Mouse (Mus musculus): ENCODE measurements around the gene Sorl1. TPM values are rescaled to one million over a fixed set of nuclear protein-coding genes. Genes with fewer than 3 reads are reported as not detected.

The Sorl1 gene
- polyA plus RNA-seq, 1 experiment from 2014 or later, result 7.6 TPM

DNA sequence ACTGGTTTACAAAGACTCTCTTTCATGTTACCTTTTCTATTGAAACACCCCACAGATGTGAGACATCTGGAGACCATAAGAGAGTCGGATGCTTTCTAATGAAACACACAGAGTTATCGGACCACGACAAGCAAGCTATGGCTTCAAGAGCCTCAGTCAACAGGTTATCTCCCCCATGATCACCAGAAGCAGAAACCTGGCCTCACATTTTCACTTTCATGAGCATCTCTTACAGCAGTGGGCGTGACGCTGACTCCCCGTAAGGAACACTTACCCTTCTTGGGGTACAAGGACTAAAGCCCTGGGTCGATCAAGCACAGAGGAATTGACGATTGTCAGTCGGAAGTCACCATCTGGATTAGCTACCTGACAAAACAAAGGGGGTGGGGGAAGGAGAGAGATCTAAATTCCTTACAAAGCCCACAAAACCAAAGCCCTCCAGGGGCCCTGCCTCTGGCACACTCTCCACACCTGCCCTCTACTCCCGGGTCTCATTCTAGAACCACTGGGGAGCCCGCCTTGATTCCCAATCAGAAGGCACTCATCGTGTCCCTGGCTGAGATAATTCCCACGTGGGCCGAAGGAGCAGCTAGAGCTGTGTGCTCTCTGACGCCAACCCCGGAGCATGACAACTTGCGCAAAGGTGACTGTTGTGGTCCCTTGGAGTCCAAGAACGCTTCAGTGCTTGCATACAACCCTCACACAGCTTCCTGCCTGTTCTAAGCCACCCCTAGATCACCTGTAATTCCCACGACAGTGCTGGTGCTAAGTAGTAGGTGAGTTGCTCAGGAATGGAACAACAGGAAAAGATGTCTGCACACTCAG, 90.6 kb downstream of the Sorl1 start:
- Histone ChIP-seq H3K27me3 (ENCODE audit: control insufficient read depth, insufficient read depth, low read length) (no peaks in the 10 kb centered on the region), H3K9me3 (ENCODE audit: control insufficient read depth, low read length) (no peaks in the 10 kb centered on the region), H3K27ac (ENCODE audit: low read depth, low read length) (no peak overlapping the region), H3K4me2 (replicated peaks; ENCODE audit: low read depth, low read length) (no peak overlapping the region), H3K36me3 (ENCODE audit: control insufficient read depth, insufficient read depth, low read length) (no peaks in the 10 kb centered on the region), H3K4me1 (replicated peaks; ENCODE audit: control insufficient read depth, insufficient read depth, low read length) (no peaks in the 10 kb centered on the region), H3K4me3 (ENCODE audit: low read depth, low read length) (no peak overlapping the region), H3K9ac (ENCODE audit: low read depth, low read length) (no peak overlapping the region)
- WGBS, result 61% methylated on average over 19 of the region's 19 CpGs
- ATAC-seq (ENCODE audit: low FRiP score) (no peak), DNase-seq (ENCODE audit: low spot score) (no peak)

DNA sequence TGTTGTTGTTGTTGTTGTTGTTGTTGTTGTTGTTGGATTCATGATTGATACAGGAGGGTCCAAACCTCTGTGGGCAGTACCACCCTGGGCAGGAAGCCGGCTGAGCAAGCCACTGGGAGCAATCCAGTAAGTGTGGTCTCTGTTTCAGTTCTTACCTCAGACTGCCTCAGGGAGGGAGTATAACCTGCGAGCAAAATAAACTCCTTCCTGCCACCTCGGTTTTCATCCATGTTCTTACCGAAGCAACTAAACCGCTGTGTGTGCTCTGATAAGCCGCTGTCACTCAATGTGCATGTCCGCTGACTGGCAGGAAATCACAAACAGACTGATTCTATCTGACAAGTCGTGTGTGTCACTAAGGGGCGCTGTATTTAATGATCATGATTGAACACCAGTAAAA, 91.7 kb downstream of the Sorl1 start:
- H3K4me1 ChIP-seq (replicated peaks; ENCODE audit: control insufficient read depth, insufficient read depth, low read length), result no peaks in the 10 kb centered on the region
- no peak overlapping the region for H3K4me3 ChIP-seq (ENCODE audit: low read depth, low read length)
- 78% methylated on average over 9 of the region's 9 CpGs for WGBS
- no peak for DNase-seq (ENCODE audit: low spot score)
- ATAC-seq (ENCODE audit: low FRiP score), result no peak
- H3K27me3 ChIP-seq (ENCODE audit: control insufficient read depth, insufficient read depth, low read length), result no peaks in the 10 kb centered on the region
- H3K27ac ChIP-seq (ENCODE audit: low read depth, low read length), result no peak overlapping the region
- no peaks in the 10 kb centered on the region for H3K9me3 ChIP-seq (ENCODE audit: control insufficient read depth, low read length)
- no peak overlapping the region for H3K9ac ChIP-seq (ENCODE audit: low read depth, low read length)
- no peaks in the 10 kb centered on the region for H3K36me3 ChIP-seq (ENCODE audit: control insufficient read depth, insufficient read depth, low read length)
- H3K4me2 ChIP-seq (replicated peaks; ENCODE audit: low read depth, low read length), result no peak overlapping the region

GRCm38 (mm10) chr9:42028807-42029206, 95.3 kb downstream of the Sorl1 start:
- Histone ChIP-seq H3K27ac (ENCODE audit: low read depth, low read length) (no peak overlapping the region), H3K4me2 (replicated peaks; ENCODE audit: low read depth, low read length) (no peak overlapping the region), H3K9ac (ENCODE audit: low read depth, low read length) (no peak overlapping the region), H3K9me3 (ENCODE audit: control insufficient read depth, low read length) (no peaks in the 10 kb centered on the region), H3K4me1 (replicated peaks; ENCODE audit: control insufficient read depth, insufficient read depth, low read length) (no peaks in the 10 kb centered on the region), H3K4me3 (ENCODE audit: low read depth, low read length) (no peak overlapping the region), H3K27me3 (ENCODE audit: control insufficient read depth, insufficient read depth, low read length) (no peaks in the 10 kb centered on the region), H3K36me3 (ENCODE audit: control insufficient read depth, insufficient read depth, low read length) (no peaks in the 10 kb centered on the region)
- ATAC-seq (ENCODE audit: low FRiP score), result no peak
- no peak for DNase-seq (ENCODE audit: low spot score)
- WGBS, result 81% methylated on average over 4 of the region's 4 CpGs

DNA sequence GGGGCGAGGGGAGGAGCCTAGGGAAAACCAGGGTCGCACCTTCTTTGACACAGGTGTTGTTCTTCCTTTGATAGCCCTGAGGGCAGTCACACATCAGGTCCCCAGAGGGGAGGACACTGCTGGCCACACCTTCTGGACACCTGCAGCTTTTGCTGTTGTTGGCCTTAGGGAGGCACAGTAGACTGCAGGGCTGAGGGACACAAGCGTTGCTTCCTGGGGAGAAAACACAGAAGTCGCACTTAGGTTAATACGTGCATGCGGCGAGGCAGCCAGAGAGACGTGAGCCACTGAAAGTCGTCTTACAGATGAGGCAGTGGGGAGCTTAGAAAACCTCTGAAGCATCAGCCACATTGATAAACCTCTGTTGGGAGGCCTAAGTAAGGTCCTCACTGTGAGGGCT, 99.8 kb downstream of the Sorl1 start:
- Histone ChIP-seq H3K4me2 (replicated peaks; ENCODE audit: low read depth, low read length) (no peak overlapping the region), H3K4me1 (replicated peaks; ENCODE audit: control insufficient read depth, insufficient read depth, low read length) (no peaks in the 10 kb centered on the region), H3K4me3 (ENCODE audit: low read depth, low read length) (no peak overlapping the region), H3K9me3 (ENCODE audit: control insufficient read depth, low read length) (no peaks in the 10 kb centered on the region), H3K27me3 (ENCODE audit: control insufficient read depth, insufficient read depth, low read length) (no peaks in the 10 kb centered on the region), H3K36me3 (ENCODE audit: control insufficient read depth, insufficient read depth, low read length) (no peaks in the 10 kb centered on the region), H3K27ac (ENCODE audit: low read depth, low read length) (no peak overlapping the region), H3K9ac (ENCODE audit: low read depth, low read length) (no peak overlapping the region)
- DNase-seq (ENCODE audit: low spot score), result no peak
- no peak for ATAC-seq (ENCODE audit: low FRiP score)
- WGBS, result 76% methylated on average over 9 of the region's 9 CpGs

- Histone ChIP-seq H3K4me2 (replicated peaks; ENCODE audit: low read depth, low read length) (no peak overlapping the region), H3K9ac (ENCODE audit: low read depth, low read length) (no peak overlapping the region), H3K27me3 (ENCODE audit: control insufficient read depth, insufficient read depth, low read length) (no peaks in the 10 kb centered on the region), H3K27ac (ENCODE audit: low read depth, low read length) (no peak overlapping the region), H3K9me3 (ENCODE audit: control insufficient read depth, low read length) (no peaks in the 10 kb centered on the region), H3K4me3 (ENCODE audit: low read depth, low read length) (no peak overlapping the region), H3K4me1 (replicated peaks; ENCODE audit: control insufficient read depth, insufficient read depth, low read length) (no peaks in the 10 kb centered on the region), H3K36me3 (ENCODE audit: control insufficient read depth, insufficient read depth, low read length) (no peaks in the 10 kb centered on the region)
- 49% methylated on average over 3 of the region's 3 CpGs for WGBS
- DNase-seq (ENCODE audit: low spot score) (peak; percentile 3), ATAC-seq (ENCODE audit: low FRiP score) (no peak)
Observed at GRCm38 (mm10) chr9:42023383-42023782, 100.7 kb downstream of the Sorl1 start.

- no peak for DNase-seq (ENCODE audit: low spot score)
- no peak for ATAC-seq (ENCODE audit: low FRiP score)
- no peaks in the 10 kb centered on the region for H3K9me3 ChIP-seq (ENCODE audit: control insufficient read depth, low read length)
- no peaks in the 10 kb centered on the region for H3K4me1 ChIP-seq (replicated peaks; ENCODE audit: control insufficient read depth, insufficient read depth, low read length)
- H3K4me2 ChIP-seq (replicated peaks; ENCODE audit: low read depth, low read length), result no peak overlapping the region
- H3K36me3 ChIP-seq (ENCODE audit: control insufficient read depth, insufficient read depth, low read length), result no peaks in the 10 kb centered on the region
- H3K9ac ChIP-seq (ENCODE audit: low read depth, low read length), result no peak overlapping the region
- 93% methylated on average over 12 of the region's 12 CpGs for WGBS
- no peak overlapping the region for H3K27ac ChIP-seq (ENCODE audit: low read depth, low read length)
- H3K4me3 ChIP-seq (ENCODE audit: low read depth, low read length), result no peak overlapping the region
- H3K27me3 ChIP-seq (ENCODE audit: control insufficient read depth, insufficient read depth, low read length), result no peaks in the 10 kb centered on the region
Observed at GRCm38 (mm10) chr9:42022318-42022717, 101.8 kb downstream of the Sorl1 start.

- WGBS, result 38% methylated on average over 7 of the region's 7 CpGs
- Histone ChIP-seq H3K27ac (ENCODE audit: low read depth, low read length) (no peak overlapping the region), H3K9ac (ENCODE audit: low read depth, low read length) (no peak overlapping the region), H3K36me3 (ENCODE audit: control insufficient read depth, insufficient read depth, low read length) (no peaks in the 10 kb centered on the region), H3K4me2 (replicated peaks; ENCODE audit: low read depth, low read length) (no peak overlapping the region), H3K4me1 (replicated peaks; ENCODE audit: control insufficient read depth, insufficient read depth, low read length) (no peaks in the 10 kb centered on the region), H3K27me3 (ENCODE audit: control insufficient read depth, insufficient read depth, low read length) (no peaks in the 10 kb centered on the region), H3K9me3 (ENCODE audit: control insufficient read depth, low read length) (no peaks in the 10 kb centered on the region; the same call in 1 of the 2 replicates), H3K4me3 (ENCODE audit: low read depth, low read length) (no peak overlapping the region)
- ATAC-seq (ENCODE audit: low FRiP score) (no peak), DNase-seq (ENCODE audit: low spot score) (no peak)
Observed at GRCm38 (mm10) chr9:42019308-42020031, 104.6 kb downstream of the Sorl1 start.

DNA sequence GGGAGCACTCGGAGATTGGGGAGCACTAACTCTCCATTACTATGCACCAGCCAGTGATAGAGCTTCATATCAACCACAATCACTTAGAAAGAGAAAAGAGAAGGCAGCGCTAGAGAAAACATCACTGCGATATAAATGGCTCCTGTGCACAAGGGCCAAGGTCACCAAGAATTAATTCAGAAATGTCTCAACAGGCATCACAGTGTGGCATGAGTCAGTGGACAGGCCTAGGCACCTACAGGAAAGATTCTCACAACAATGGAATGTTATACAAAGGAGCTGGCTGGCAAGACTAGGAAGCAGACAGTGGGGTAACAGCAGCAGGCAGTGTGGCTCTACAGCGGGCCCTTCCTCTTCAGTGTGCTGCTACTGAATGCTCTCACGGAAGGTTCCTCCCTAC, 115.6 kb downstream of the Sorl1 start:
- no peaks in the 10 kb centered on the region for H3K36me3 ChIP-seq (ENCODE audit: control insufficient read depth, insufficient read depth, low read length)
- H3K27me3 ChIP-seq (ENCODE audit: control insufficient read depth, insufficient read depth, low read length), result no peaks in the 10 kb centered on the region
- H3K4me3 ChIP-seq (ENCODE audit: low read depth, low read length), result no peak overlapping the region
- no peaks in the 10 kb centered on the region for H3K9me3 ChIP-seq (ENCODE audit: control insufficient read depth, low read length)
- no peak for DNase-seq (ENCODE audit: low spot score)
- H3K4me1 ChIP-seq (replicated peaks; ENCODE audit: control insufficient read depth, insufficient read depth, low read length), result no peaks in the 10 kb centered on the region
- 95% methylated on average over 5 of the region's 5 CpGs for WGBS
- no peak overlapping the region for H3K27ac ChIP-seq (ENCODE audit: low read depth, low read length)
- H3K4me2 ChIP-seq (replicated peaks; ENCODE audit: low read depth, low read length), result no peak overlapping the region
- ATAC-seq (ENCODE audit: low FRiP score), result no peak
- H3K9ac ChIP-seq (ENCODE audit: low read depth, low read length), result no peak overlapping the region

DNA sequence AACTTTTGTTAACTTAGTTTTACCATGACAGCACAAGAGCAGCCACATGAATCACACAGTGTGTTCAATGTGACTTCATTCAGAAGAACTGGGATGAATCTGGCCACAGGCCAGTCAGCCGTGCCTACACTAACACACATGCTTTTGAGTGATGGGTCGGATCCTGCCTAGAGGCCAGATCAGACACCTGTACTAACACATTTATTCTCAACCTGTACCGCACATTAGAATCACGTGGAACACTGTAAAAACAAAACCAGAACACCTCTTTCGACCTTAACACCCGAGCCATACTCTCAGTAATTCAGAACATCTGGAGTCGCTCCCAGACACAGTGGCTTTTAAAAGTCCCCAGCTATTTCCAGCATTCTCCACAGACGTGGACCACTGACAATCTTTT, 119.0 kb downstream of the Sorl1 start:
- Histone ChIP-seq H3K9me3 (ENCODE audit: control insufficient read depth, low read length) (no peaks in the 10 kb centered on the region), H3K36me3 (ENCODE audit: control insufficient read depth, insufficient read depth, low read length) (no peaks in the 10 kb centered on the region), H3K27ac (ENCODE audit: low read depth, low read length) (no peak overlapping the region), H3K4me3 (ENCODE audit: low read depth, low read length) (no peak overlapping the region), H3K9ac (ENCODE audit: low read depth, low read length) (no peak overlapping the region), H3K4me1 (replicated peaks; ENCODE audit: control insufficient read depth, insufficient read depth, low read length) (no peaks in the 10 kb centered on the region), H3K27me3 (ENCODE audit: control insufficient read depth, insufficient read depth, low read length) (no peaks in the 10 kb centered on the region), H3K4me2 (replicated peaks; ENCODE audit: low read depth, low read length) (no peak overlapping the region)
- DNase-seq (ENCODE audit: low spot score) (no peak), ATAC-seq (ENCODE audit: low FRiP score) (no peak)
- WGBS, result 69% methylated on average over 8 of the region's 8 CpGs
